Mouse (Mus musculus): ENCODE measurements at regions not wholly inside any gene's neighbourhood (a gene's known extent, or its start where the extent isn't known, plus 50 kb on each side); places are given as distances from the start of the nearest gene placed in this dataset.

GRCm38 (mm10) chr10:67819534-67819933, 92.9 kb downstream of the Zfp365 start:
- no peak for DNase-seq (ENCODE audit: low spot score in 2 of 2)

GRCm38 (mm10) chr10:67813901-67814300, 98.6 kb downstream of the Zfp365 start:
- no peak for DNase-seq (ENCODE audit: low spot score in 2 of 2)

DNA sequence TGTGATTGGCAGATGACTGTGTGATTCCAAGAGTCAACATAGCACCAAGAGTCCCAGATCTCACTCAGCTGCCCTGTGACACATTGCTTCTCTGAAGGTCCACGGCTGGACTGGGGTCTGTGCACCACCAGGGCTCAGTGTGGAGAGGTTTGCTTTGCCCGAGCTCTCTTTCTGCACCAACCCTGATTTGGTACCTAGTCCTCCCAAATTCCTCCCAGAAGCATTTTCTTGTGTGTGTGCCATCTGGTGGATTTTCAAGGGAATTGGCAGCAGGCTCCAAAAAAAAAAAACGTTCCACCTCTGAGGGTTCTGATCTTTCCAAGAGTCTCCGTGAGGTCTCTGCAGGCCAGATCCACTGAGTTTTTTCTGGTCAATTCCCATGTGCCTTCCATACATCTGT, 107.3 kb downstream of the Zfp365 start:
- no peak for DNase-seq (ENCODE audit: low spot score in 2 of 2)

DNA sequence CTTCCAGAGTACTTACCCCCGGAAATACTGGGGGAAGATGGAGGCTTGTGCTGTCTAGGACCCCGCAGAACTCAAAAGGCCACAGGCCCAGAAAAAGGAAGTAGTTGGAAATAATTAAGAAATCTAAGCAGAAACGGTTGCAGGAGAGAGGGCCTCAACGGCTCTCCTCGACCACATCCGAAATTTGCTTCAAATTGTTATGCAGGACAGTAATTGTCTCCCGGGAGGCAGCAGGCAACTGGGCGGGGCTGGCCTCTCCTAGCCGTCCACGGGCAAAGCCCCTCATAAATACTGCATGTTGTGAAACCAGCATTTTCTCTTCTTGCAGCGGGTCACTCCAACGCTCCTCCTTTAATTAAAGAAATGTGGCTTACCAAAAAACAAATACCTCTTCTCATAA, 107.8 kb downstream of the Zfp365 start:
- DNase-seq (ENCODE audit: low spot score in 2 of 2), result no peak

DNA sequence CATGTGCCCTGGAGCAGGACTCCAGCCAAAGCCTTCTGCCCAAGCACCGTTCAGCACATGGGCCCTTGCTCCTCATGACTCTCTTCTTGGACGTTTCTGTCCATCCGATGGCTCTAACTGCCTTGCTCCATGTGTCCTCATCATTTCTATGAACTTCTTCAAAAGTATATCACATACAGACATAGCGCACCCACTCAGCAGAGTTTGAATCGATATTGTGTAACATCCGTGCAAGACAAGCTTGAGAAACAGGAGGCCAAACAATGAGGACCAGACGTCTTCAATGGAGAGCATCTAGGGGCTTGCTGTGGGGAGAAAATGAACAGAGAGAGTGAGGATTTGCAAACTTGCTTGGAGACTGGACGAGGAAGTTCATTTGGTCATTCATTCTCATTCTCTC, 110.3 kb downstream of the Zfp365 start:
- DNase-seq (ENCODE audit: low spot score in 2 of 2), result no peak

- DNase-seq (ENCODE audit: low spot score in 2 of 2), result no peak
Observed at GRCm38 (mm10) chr10:67801619-67802018, 110.8 kb downstream of the Zfp365 start.

DNA sequence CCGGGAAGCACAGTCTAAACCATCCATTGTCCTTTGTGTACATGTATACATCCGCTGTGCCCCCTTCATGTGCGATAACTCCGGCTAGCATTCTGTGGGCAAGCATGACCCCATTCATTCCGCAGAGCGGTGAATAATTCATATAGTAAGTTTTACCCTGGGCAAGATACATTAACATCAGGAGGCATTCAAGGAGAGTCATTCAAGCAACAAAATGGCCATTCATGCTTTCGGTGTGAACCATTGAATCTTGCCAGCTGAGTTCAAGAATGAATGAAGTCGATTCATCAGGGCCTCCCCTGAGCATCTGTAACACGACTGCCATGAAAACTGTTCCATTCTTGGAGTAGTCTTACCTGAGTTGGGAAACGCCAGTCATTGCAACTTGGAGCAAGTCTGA, 113.5 kb downstream of the Zfp365 start:
- no peak for DNase-seq (ENCODE audit: low spot score in 2 of 2)

DNA sequence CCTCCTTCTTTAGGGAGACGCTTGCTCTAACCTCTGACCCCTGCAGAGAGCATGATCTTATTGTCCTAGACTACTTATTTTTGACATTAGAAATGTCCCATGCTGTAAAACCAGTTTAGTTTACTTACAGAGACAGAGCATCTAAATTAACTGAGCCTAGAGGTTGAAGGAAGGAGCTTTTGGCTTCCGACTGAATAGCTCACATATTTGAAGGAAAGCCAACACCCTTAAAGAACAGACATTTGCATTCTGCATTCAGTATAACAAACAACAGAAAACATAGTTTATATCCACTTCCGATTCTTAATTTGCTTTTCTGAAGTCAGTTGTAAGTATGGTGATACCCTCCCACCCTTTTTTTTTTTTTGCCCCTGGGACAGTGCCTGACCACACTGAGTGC, 119.3 kb downstream of the Zfp365 start:
- DNase-seq (ENCODE audit: low spot score in 2 of 2), result no peak

- no peak for DNase-seq (ENCODE audit: low spot score in 2 of 2)
Observed at GRCm38 (mm10) chr10:67789651-67790050, 122.8 kb downstream of the Zfp365 start.

GRCm38 (mm10) chr10:67788116-67788515, 124.3 kb downstream of the Zfp365 start:
- DNase-seq (ENCODE audit: low spot score in 2 of 2), result no peak

- no peak for DNase-seq (ENCODE audit: low spot score in 2 of 2)
Observed at GRCm38 (mm10) chr10:67785563-67785962, 126.9 kb downstream of the Zfp365 start.

DNA sequence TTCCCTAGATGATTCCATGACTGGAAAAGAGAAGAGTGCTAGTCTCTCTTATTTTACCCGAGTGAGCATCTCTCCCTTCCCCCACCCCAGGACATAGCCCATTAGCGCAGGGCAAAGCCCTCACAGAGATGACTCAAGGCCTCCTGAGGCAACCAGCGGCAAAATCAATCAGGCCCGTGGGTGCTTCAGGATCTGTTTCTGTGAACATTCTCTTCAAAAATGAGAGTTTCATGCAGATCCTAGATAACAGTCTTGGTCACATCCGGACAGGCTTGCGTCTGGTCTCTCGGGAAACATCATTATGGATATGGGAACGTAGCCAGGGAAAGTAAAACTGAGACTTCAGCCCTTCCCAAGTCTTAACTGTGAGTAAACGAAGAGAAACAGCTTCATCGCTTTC, 134.1 kb downstream of the Zfp365 start:
- DNase-seq (ENCODE audit: low spot score in 2 of 2), result no peak

GRCm38 (mm10) chr10:67777721-67778120, 134.7 kb downstream of the Zfp365 start:
- DNase-seq (ENCODE audit: low spot score in 2 of 2), result no peak

- DNase-seq (ENCODE audit: low spot score in 2 of 2), result no peak
Observed at GRCm38 (mm10) chr10:67776851-67777250, 135.6 kb downstream of the Zfp365 start.

- DNase-seq (ENCODE audit: low spot score in 2 of 2), result no peak
Observed at GRCm38 (mm10) chr10:67771796-67772195, 140.7 kb downstream of the Zfp365 start.

DNA sequence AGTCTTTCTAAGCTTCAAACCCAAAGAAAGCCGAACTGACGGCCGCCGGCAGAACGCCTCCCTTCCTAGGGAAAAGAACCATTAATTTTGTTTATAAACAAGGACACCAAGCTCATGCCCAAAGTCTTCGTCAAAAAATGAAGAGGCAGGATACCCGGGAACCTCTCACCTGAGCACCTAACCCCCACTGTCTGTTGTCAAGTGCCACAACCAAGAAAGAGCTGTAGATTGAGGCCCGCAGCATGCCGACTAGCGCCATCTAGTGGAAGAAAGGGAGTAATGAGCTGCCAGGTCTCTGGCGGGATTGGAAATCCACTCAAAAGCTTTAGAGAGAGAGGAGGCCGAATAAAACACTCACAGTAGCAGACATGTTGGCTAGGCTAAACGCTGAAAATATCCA, 146.4 kb downstream of the Zfp365 start:
- DNase-seq (ENCODE audit: low spot score in 2 of 2), result no peak

GRCm38 (mm10) chr10:67760424-67760823, 152.0 kb downstream of the Zfp365 start:
- DNase-seq (ENCODE audit: low spot score in 2 of 2), result no peak

- DNase-seq (ENCODE audit: low spot score in 2 of 2), result no peak
Observed at GRCm38 (mm10) chr10:67748121-67748520, 164.3 kb downstream of the Zfp365 start.

DNA sequence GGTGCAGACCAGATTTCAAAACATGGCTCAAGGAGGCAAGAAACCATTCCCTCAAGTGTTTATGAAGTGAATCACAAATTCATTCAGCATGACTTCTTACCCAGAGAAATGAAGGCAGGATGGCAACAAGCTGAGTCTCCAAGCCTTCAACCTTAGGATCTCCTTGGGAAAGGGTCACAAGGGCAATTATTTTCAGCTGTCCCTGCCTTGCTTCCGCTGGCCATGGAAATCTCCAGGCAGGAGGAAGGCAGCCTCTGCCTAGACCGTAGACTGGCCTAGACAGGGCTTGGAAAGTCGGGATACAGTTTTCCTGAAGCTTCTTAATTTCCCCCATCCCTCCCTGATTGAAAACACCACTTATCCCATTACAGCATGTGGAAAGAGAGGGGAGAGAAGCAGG, 165.0 kb downstream of the Zfp365 start:
- DNase-seq (ENCODE audit: low spot score in 2 of 2), result no peak

DNA sequence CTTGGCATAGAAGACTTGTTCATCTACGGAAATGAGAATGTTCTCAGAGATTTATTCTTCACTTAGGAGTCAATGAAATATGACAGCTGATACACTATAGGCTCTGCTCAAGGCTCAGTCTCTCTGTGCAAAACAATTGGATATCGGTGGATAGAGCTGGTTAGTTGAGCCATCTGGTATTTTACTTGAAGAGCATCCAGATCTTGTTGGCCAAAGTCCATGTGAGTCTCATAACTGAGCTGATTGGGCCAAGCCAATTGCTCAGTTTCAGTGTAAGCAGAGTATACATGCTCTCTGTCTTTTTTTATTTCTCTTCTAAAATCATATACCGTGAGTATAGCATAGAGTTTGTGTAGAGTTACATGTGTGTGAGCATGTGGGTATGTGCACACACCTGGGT, 166.3 kb downstream of the Zfp365 start:
- no peak for DNase-seq (ENCODE audit: low spot score in 2 of 2)

GRCm38 (mm10) chr10:67743561-67743960, 168.9 kb downstream of the Zfp365 start:
- no peak for DNase-seq (ENCODE audit: low spot score in 2 of 2)

- no peak for DNase-seq (ENCODE audit: low spot score in 2 of 2)
Observed at GRCm38 (mm10) chr10:67742824-67743223, 169.6 kb downstream of the Zfp365 start.

- DNase-seq (ENCODE audit: low spot score in 2 of 2), result no peak
Observed at GRCm38 (mm10) chr10:67742305-67742704, 170.2 kb downstream of the Zfp365 start.

DNA sequence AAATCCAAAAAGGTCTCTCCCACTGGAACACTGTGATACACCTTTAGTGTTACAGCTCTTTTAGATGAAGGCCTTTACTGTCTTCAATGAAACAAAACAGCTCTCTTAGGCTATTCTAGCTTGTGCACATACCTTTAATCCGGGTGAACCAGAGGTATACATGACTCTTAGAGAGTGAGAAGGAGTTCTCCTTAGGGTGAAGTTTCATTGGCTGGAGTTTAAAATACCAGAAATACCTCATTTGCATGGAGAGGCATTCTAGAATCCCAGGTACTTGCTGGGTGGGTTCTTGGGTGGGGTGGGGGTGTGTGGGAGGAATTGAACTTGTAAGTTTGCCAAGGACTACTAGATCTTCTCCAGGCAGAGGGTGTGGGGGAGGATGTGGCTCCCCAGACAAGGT, 173.3 kb downstream of the Zfp365 start:
- DNase-seq (ENCODE audit: low spot score in 2 of 2), result no peak

DNA sequence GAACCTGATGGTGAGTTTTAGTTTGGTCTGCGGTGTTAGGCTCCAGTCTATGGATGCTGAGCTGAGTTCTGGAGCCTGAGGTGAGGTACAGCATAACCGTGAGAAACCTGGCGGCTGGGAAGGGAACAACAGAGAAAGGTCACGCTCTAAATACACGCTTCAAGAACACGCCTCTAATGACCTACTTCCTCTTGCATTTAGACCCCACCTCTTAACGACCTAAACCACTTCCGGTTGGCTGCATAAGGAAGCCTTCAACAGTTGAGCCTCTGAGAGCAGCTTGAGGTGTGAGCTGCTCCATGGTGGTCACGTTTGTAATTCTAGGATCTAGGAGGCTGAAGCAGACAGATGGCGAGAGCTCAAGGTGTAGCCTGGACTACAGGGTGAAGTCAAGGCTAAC, 175.8 kb downstream of the Zfp365 start:
- DNase-seq (ENCODE audit: low spot score in 2 of 2), result no peak

Data from urinary bladder, postnatal 4 days (tissue).